Mouse (Mus musculus) brain, embryonic 14.5 days (tissue): Measurements from ENCODE around the gene Satb2.

Source experiments
- CTCF ChIP-seq: fragments of 200-500 bp; IDR thresholded peaks from 2 replicates; pipeline ENCODE4 v1.5.1; 2012; ENCODE audit warnings: inconsistent platforms, mild to moderate bottlenecking, moderate library complexity, borderline replicate concordance; ENCODE audit not compliant: insufficient read depth, insufficient read length; ENCODE audit errors: extremely low read depth
- POLR2A ChIP-seq: fragments of 200-500 bp; IDR thresholded peaks from 2 replicates; pipeline ENCODE4 v1.6.1; 2012; ENCODE audit warnings: mild to moderate bottlenecking, inconsistent platforms, borderline replicate concordance; ENCODE audit not compliant: poor library complexity, insufficient read depth, insufficient read length, severe bottlenecking; ENCODE audit errors: extremely low read depth

DNA sequence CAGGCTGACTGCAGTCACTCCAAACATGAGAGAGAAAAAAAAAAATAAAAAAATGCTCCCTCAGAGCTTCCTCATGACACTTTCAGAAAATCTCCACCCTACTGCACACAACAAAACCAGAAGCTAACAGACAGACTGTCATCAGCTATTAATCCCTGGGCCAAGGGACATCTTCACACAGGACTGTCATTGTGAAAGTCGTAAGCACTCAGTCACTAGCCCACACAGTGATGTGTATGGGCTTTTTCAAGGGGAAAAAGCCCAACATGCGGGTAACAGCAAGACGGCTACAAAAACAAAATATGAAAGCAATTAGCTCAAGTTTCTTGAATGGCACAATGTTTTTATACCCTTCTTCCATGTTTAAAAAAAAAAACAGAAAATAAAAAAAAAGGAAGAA, 41.9 kb downstream of the Satb2 start:
- TF ChIP-seq POLR2A: no peak
- TF ChIP-seq CTCF: no peak
